Mouse (Mus musculus) lung, adult 2 months (tissue): Measurements from ENCODE around the gene Tbc1d13.

ENCODE experiments used
- CTCF ChIP-seq: fragments of 200-500 bp; IDR thresholded peaks from 2 replicates; pipeline ENCODE4 v1.5.1; 2011; ENCODE audit warnings: mild to moderate bottlenecking, low read length, control low read depth; ENCODE audit not compliant: insufficient read depth
- POLR2A ChIP-seq: fragments of 200-500 bp; IDR thresholded peaks from 2 replicates; pipeline ENCODE4 v1.6.1; 2011; ENCODE audit warnings: low read depth, mild to moderate bottlenecking, control low read depth, low read length, borderline replicate concordance; ENCODE audit errors: extremely low read depth

- TF ChIP-seq CTCF (no peak), POLR2A (no peak)
These were observed 42.0 kb upstream of the Tbc1d13 start for GRCm38 (mm10) chr2:30091521-30091920.
